Mouse (Mus musculus) erythroblast, embryonic 14.5 days (primary cell): ENCODE data around the gene Phlpp1.

Experiments
- GATA1 ChIP-seq: IDR thresholded peaks from 2 replicates; pipeline ENCODE4 v1.6.1; 2012; ENCODE audit warnings: low read length, inconsistent platforms, mixed read lengths
- TAL1 ChIP-seq: IDR thresholded peaks from 3 replicates; pipeline ENCODE4 v1.6.1; 2012; ENCODE audit warnings: low read length, inconsistent platforms, mixed read lengths

DNA sequence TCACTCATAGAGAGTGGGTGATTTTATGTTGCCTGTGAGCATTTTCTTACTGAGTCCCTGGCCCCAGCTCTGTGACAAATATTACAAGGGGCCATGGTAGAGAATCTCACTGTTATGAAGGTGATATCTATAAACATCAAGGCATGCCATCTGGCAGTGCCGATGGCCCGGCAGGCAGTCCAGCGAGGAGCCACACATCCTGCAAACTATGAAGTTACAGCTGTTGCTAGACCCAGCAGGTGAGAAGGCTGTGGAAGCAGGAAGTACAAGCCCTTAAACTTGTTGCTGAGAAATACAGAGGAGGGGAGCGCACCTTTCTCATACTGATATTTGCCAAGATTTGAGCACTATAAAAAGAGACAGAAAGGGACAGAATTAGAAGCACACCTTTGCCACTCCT, 257.0 kb downstream of the Phlpp1 start:
- TF ChIP-seq GATA1 (no peak), TAL1 (no peak)
